Mouse (Mus musculus) left cerebral cortex, adult 9 months (tissue): ENCODE measurements around the gene Nup98.

Experiments
- DNase-seq, 2 experiments: peaks; one replicate each; pipeline ENCODE4 v3.0.0; 2022; ENCODE audit warnings: low spot score in 2 of 2

Gene Nup98

DNA sequence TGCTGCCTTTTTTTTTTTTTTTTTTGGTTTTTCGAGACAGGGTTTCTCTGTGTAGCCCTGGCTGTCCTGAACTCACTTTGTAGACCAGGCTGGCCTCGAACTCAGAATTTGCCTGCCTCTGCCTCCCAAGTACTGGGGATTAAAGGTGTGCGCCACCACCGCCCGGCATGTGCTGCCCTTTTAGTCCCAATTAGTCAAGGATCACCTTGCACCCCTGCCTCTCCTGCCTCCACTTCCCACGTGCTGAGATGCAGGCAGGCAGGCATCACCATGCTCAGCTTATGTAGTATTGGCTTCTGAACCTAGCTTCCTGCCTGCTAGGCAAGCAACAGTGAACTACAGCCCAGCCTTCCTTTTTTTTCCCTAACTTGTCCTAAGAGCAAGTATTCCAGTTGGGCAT lies 92.6 kb downstream of the Nup98 start:
- no peak for DNase-seq

DNA sequence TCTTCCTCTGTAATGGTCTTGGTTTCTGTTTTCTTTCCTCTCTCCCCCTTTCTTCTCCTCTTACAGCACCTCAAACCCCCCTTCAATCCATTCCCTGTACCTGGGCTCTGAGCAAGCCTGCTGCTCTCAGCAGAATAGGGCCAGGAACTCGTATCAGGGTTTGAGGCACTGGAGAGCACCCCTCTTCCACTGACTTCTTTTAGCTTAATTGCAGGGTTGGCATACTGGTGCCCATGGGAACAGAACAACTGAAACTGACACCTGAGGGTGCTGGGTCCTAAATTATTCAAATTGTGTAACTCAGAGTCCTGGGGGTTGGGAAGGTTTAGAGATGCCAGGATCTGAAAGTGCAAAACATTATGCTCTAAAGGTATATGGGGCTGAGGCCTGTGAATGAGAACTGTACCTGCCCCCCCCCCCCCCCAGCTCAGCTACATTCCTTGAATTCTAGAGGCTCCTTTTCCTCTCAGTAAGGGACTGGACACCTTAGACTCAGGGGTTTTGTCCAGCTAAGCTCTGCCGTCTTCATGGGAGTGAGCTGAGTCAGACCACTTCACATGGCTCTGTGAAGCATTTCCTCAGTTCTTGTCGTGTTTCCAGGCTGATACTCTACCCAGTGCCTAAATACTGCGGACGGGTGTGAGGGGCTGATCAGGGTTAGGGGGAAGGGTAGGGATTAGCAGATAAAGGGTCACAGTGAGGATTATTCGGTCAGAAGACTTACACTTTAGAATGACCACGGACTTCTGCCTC lies 93.2 kb downstream of the Nup98 start, which contains the start of gene Chrna10:
Gene Chrna10 (minus strand): TSS at position 250 of the 753 bp plus-strand sequence.
- peak in 1 of 2 experiments; percentile 11 for DNase-seq

DNA sequence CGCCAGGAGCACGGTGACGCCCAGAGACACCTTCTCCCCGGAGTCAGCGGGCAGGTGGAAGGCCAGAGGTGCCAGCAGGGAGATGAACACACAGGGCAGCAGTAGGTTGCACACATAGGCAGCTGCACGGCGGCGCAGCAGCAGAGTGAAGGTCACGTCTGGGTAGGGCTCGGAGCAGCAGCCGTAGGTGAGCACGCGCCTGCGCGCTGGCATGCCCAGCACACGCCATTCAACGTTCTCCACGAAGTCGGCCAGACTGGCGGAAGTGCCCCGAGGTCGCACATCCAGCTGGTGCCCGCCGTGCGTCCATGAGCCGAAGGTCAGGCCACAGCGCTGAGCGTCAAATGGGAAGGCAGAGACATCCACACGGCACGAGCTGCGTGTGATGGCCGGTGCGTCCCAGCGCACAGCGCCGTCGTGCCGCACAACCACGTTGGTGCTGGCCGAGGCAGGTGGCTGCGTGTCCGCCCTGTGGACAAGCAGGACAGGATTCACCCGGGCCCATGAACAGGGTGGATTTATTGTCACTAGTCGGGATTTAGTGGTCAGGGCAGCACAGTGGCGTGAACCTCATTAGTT lies 96.7 kb downstream of the Nup98 start:
- DNase-seq, result no peak

DNA sequence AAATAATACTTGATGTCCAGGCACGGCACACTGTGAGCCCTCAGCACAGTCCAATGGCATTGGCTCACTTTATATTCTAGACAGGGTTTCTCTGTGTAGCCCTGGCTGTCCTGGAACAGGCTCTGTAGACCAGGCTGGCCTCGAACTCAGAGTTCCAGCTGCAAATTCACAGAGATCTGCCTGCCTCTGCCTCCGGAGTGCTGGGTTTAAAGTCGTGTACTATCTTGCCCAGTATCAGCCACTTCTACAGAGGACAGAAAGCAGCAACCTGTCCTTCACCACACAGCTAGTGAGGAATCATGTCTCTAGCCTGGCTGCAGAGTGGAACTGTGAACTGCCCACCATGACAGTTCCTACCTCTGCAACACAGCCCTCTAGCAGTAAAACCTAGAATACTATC lies 100.2 kb downstream of the Nup98 start:
- DNase-seq, result no peak

DNA sequence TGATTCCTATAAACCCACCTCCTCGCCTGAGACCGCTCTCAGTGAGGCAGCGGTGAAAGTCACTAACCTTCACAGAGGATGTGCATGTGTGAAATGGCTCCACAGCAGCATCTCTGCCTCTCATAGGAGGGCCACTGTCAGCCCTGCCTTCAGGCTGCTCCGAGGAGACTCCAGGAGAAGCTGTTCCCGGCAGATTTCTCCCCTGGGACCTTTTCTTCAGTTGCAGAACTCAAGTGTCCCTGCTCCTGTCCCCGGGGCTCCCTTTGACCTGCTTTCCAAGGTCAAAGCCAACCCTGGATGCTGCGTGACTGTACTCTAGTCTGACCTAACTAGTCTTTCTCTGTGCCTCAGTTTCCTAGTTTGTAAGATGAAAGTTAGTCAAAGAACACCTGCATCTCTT lies 100.8 kb downstream of the Nup98 start, which contains the start of gene Art5:
Gene Art5 (minus strand): TSS at position 319 of the 400 bp plus-strand sequence.
- no peak for DNase-seq

DNA sequence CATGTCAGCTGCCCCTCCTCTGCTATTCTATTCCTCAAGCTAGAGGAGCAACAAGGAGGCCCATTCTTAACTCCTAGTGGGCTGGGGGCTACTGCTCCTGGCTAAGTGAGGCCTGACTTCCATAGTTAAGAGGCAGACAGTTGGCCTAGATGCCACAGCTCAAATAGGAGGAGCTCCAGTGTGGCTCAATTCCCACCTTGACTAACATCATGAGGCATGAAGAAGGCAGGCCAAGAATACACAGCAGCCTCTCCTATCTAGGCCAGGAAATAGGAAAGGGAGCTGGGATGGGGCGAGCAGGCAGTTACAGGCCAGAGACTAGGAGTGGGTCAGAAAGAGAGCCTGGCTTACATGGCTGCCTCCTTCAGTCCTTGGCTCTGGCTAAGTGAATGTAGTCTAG lies 101.8 kb downstream of the Nup98 start:
- no peak for DNase-seq

DNA sequence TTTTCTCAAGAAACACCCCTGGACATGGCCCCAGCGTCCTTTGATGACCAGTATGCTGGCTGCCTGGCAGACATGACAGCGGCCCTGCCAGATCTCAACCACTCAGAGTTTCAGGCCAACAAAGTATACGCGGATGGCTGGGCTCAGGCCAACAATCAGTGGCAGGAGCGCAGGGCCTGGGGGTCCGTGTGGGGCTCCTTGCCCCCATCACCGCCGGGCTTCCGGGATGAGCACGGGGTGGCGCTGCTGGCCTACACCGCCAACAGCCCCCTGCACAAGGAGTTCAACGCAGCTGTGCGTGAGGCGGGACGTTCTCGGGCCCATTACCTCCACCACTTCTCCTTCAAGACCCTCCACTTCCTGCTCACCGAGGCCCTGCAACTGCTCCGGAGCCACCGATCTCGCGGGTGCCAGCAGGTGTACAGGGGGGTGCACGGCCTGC lies 103.3 kb downstream of the Nup98 start:
- no peak for DNase-seq

DNA sequence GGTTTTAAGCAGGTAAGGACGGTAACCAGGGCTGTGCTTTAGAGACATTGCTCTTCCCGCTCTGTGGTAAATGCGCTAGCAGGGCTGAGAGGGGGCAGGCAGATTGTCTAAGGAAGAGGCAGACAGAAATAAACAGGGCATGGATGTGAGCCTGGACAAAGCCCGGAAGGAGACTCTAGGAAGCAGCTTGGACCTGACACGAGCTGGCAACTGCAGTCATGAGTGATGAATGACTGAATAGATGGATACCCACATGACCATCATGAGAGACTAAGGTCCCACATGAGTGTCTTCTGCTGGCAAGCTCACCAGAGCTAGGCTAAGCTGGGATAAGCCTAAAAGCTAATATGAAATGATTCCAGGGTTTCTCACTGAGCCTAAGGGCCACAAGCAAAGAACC lies 105.8 kb downstream of the Nup98 start:
- no peak for DNase-seq

DNA sequence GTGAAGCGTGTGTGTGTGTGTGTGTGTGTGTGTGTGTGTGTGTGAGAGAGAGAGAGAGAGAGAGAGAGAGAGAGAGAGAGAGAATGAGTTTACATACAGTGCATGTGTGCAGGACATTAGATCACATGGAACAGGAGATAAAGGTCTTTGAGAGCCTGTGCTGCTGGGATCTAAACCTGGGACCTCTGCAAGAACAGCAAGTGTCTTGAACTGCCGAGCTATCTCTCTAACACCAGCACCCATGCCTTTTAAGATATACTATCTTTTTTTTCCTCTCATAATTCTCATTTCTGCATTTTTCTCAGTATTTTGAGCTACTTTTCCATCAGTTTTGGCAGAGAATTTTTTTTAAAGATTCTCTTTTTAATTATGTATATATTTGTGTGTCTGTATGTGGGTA lies 106.4 kb downstream of the Nup98 start:
- no peak for DNase-seq

DNA sequence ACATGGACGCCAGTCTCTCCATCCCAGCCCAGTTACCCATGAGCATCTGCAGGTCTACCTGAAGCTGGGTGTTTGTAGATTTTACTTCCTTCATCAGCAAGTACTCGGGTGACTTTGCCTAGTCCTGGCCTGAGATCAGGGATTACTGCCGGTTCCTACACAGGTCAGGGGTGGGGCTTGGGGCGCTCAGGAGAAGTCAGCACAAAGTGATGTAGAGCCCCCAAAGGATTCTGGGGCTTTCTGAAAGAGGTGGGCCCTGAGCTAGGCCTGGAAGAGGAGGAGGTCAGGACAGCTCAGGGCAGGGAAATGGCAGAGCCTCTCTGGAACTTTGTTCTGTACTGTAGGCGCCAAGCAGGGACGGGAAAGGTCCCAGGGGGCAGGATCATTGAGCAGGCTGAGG lies 107.3 kb downstream of the Nup98 start:
- no peak for DNase-seq

DNA sequence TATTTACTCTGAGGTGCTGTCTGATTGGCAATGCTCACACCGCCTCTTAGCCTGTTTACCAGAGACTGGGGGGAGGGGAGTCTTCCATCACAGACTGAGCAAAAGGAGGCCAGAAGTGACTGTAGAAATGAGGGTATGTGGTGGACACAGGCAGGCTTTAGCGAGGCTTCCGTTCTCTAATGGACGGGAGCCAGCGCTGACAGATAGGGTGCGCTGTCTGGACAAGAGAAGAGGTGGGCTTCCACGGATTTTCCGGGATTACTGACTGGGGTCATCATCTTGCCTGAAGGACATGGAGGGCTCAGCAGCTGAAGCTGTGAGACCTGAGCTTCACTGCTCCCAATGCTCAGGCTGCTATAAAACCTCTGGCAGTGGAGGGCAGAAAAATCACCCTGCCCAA lies 107.7 kb downstream of the Nup98 start:
- DNase-seq, result no peak

DNA sequence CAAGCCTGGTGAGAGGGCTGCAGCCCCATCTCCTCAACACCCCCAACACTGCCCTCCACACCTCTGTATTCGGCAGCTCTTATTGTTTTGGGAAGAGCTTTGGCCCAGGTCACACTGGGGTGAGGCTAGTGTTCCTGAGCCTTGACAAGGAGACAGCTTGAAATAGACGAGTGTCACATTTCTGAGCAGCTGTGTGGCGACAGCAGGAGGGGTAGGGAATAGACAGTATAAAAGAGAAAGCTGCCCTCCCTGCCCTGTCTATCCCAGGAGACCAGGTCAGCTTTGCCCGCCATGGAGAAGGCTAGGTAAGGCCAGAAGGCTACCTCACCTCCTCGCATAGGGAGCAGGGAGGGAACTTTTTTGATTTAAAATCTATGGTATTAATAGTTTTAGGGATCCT lies 108.5 kb downstream of the Nup98 start, which contains the start of gene Art1:
Gene Art1 (plus strand): TSS at position 257 of the 400 bp plus-strand sequence.
- no peak for DNase-seq

DNA sequence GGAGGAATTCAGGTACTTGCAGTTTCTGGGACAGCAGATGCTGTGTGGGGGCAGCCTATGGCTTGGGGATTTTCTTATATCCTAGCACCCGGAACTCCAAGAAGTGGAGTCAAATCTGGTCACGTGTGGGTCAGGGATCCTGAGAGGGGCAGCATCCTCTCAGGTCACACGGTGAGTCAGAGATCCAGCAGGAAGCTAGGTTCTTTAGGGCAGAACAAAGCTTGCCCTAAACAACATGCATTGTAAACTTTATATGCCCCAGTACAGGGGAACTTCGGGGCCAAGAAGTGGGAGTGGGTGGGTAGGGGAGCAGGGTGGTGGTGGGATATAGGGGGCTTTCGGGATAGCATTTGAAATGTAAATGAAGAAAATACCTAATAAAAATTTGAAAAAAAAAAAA lies 109.1 kb downstream of the Nup98 start:
- no peak for DNase-seq

DNA sequence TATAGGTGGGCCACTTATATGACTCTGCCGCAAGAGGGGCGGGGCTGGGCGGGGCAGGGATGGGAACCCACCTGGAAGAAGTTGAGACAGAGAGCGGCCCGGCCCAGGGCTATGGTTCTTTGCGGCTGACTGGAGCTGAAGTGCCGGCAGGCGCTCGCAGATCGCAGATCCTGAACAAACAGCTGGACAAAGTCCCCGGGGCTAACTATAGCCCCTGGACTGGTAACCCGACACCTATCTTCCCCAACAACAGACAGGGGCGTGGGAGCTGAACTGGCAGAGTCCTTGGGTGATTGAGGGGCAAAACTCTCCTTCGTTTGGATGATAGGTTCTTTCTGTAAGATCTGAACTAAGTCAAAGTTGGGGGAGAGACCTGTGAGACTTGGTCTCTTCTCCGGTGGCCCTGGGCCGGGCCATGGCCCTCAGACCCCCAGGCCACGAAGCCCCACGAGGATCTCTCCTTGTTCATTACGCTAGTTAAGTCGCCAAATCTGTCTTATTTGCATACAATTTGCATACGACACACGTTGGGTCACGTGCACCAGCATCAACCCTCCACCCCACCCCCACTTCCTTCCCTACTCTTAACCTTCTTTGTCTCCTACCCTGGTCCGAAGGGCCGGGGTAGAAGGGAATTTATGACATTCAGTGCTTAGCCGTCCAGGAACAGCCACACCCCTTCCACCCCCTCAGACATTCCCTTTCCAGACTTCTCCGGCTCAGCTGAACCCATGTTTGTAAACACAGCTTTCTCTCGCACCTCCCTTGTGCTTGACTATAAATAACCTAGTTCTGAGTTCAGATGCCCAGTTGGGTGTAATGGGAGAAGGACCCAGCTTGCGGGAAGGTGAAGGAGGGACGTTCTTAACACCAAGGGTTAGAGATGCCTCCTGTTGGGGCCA lies 110.0 kb downstream of the Nup98 start:
- DNase-seq, result no peak

DNA sequence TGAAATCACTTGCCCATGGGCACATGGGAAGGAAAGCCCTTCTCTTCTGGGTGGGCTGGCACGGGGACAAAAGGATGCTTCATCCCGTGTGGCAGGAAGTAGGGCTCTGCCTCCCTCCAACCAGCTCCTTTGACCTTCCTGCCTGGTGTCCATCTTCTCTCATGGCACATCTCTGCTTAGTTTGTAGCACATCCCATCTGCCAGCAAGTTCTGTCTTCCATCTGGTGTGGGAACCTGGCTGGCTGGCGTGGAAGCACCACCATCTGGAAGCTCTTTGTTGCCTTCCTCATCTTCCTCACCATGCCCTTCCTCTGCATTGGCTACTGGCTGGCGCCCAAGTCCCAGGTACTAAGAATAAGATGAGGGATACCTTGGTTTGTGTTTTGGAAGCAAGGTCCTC lies 122.6 kb downstream of the Nup98 start:
- DNase-seq, result peak in 1 of 2 experiments; percentile 50

DNA sequence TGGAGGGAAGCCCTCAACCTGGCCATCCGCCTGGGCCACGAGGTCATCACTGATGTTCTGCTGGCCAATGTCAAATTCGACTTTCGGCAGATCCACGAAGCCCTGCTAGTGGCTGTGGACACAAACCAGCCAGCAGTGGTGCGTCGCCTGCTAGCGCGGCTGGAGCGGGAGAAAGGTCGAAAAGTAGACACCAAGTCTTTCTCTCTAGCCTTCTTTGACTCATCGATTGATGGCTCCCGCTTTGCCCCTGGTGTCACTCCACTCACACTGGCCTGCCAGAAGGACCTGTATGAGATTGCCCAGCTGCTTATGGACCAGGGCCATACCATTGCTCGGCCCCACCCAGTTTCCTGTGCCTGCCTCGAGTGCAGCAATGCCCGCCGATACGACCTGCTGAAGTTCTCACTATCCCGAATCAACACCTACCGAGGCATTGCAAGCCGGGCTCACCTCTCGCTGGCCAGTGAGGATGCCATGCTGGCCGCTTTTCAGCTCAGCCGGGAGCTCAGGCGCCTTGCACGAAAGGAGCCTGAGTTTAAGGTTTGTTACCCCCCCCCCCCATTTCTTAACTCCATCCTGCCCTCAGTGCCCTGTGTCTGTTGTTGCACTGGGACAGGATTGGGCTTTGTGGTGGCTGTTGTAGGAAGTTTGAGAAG lies 125.8 kb downstream of the Nup98 start:
- DNase-seq, result no peak

DNA sequence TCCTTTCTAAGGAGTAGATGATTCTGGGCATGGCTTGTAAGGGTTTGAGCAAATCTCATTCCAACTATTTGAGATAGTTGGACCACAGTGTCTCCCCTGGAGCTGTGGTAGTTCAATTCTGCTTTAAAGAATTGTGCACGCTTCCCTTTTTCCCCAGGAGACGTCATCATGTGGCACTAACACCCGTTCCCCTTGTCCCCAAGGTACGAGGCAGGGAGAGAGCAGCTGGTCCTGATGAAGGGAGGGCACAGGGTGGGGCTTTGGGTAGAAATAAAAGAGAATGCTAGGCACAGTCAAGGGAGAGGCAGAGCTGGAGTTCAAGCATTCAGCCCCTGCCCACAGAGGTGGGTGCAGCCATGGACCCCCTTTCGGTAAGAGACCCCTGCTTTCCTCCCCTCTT lies 127.2 kb downstream of the Nup98 start, which contains the start of gene Trpc2:
Gene Trpc2 (plus strand): TSS at position 301 of the 400 bp plus-strand sequence.
- no peak for DNase-seq

DNA sequence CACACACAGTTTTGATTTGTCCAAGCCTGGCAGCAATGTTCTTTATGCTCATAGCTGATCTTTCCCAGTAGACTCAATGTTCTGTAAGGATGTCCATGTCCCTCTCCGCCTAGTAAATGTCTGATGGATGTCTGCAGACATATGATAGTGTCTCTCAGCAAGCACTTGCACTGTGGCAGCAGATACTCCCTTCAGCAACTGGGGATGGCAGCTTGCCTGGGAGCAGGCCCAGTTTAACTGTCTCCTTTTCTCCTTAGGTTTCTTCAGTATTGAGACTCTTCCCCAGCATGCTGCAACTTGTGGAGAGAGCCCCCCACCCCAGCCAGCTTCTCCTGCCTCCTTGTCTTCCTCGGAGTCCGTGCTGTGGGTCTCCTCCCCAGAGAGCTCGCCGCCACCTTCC lies 128.2 kb downstream of the Nup98 start:
- no peak for DNase-seq

DNA sequence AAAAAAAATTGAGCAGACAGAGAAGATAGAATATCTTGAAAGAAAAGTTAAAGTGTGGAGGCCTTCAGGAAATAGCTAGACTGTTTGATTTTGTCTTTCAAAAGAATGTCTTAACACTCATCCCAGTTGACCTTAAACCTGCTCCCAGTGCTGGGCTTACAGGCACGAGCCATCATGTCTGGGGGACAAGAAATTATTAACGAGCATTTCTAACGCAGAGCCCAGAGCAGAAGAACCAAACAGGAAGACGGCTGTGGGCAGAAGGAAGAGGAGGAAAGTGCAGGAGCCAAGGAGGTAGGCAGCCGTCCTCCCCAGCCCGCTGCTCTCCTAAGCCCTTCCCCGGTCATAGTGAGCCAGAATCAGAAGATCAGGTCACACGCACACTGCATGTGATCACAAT lies 129.7 kb downstream of the Nup98 start:
- no peak for DNase-seq

DNA sequence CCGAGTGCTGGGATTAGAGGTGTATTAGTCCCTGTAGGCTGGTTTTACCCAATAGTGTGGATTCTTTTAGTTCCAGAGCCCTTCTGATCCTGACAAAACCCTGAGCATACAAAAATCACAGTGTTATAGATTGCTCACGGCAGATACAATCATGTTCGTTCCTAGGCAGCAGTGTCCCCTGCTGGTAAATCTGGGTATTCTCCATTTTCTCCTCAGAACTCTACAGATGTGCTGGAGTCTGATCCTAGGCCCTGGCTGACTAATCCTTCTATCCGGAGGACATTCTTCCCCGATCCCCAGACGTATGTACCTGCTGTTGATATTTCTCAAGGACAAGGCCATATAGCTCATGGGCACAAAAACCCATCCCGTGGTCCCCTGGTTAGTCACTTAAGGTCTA lies 131.5 kb downstream of the Nup98 start:
- DNase-seq, result peak in 1 of 2 experiments; percentile 53

DNA sequence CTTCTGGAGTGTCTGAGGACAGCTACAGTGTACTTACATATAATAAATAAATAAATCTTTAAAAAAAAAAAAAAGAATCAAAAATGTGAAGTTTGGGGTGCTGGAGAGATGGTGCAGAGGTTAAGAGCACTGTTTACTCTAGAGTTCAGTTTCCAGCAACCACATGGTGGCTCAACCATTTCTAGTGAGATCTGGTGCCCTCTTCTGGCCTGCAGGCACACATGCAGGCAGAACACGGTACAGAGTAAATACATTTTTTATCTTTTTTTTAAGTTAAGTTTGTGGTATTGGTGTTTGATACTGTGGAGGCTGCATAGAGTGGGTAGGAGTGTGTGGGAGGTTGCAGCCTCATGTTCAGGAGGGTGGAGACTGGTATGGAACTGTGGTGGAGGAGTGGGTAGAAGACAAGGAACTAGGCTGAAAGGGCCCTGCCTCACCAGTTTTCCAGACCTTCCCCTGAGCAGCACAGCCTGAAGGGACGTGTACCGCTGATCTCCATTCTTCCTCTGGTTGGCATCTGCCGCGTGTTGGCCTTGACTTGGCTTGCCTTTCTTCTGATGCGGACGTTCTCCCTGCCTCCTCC lies 133.2 kb downstream of the Nup98 start:
- no peak for DNase-seq
